Mouse (Mus musculus) brown adipose tissue, adult 24 weeks (tissue): ENCODE results near the gene Prx. TPM values are rescaled to one million over a fixed set of nuclear protein-coding genes. Genes with fewer than 3 reads are reported as not detected.

ENCODE experiments used
- H3K27ac ChIP-seq: fragments of 200-500 bp; replicated peaks from 2 replicates; pipeline ENCODE4 v1.5.1; 2012; ENCODE audit warnings: low read depth, mild to moderate bottlenecking, low read length
- H3K4me1 ChIP-seq: fragments of 200-500 bp; 2 replicates; pipeline ENCODE4 v1.6.1; 2012; ENCODE audit warnings: low read length, mixed read lengths; ENCODE audit not compliant: control insufficient read depth, insufficient read depth, insufficient read length
- H3K4me3 ChIP-seq: fragments of 200-500 bp; 2 replicates; pipeline ENCODE4 v1.5.1; 2012; ENCODE audit warnings: low read depth, mild to moderate bottlenecking, low read length, moderate library complexity; ENCODE audit not compliant: insufficient read depth
- polyA plus RNA-seq: library from polyadenylated mRNA; stranded (reverse); fragments of >200 nt; gene quantifications from 2 replicates; pipeline ENCODE4 v1.2.4, GENCODE M21; 2012; ENCODE audit not compliant: missing spikeins, insufficient read depth, insufficient read length

Prx gene
- polyA plus RNA-seq: 0.32 and 0.50 TPM in 2 replicates

DNA sequence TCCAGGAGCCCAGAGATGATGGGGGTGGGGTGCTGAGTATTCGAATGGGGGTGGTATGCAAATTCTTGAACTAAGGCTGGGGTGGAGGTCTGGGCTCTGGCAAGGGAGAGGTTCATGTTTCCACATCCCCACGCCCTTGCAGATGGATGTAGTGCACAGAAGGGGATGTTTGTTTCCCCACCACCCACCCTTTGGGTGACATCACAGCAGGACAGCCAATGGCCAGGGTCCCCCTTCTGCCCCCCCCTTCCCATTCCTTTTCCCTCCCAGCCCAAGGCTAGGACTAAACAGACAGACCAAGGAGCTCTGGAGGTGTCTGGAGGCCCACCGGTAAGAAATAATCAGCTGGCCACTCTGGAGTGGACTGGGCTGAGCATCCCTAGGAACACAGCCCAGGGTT, at the start of gene Prx:
Gene Prx (plus strand): TSS at position 289 of the 400 bp plus-strand sequence.
- Histone ChIP-seq H3K4me1 (peaks cover 3% of the 10 kb centered on the region; the same call in 1 of the 2 replicates), H3K4me3 (no peak within 1 kb of the TSS), H3K27ac (no peak within 1 kb of the TSS)

DNA sequence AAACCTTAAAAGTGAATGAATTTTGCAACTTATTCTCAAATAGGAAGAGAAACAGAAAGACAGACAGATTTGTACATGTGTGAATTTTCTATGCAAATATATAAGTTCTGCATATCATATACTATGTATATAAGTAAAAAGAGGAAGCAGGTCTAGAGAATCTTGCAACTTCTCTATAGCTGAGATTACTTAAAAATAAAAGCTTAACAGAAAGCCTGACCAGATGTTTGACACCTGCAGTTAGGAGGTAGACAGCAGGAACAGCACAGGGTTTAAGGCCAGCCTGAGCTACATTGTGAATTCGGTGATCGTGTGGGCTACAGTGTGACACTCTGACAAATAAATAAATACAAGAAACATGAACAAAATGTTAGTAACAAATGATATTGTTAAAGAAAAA, 47.8 kb upstream of the Prx start:
- Histone ChIP-seq H3K27ac (no peak overlapping the region), H3K4me3 (no peak overlapping the region), H3K4me1 (peaks cover 3% of the 10 kb centered on the region; the same call in 1 of the 2 replicates)

DNA sequence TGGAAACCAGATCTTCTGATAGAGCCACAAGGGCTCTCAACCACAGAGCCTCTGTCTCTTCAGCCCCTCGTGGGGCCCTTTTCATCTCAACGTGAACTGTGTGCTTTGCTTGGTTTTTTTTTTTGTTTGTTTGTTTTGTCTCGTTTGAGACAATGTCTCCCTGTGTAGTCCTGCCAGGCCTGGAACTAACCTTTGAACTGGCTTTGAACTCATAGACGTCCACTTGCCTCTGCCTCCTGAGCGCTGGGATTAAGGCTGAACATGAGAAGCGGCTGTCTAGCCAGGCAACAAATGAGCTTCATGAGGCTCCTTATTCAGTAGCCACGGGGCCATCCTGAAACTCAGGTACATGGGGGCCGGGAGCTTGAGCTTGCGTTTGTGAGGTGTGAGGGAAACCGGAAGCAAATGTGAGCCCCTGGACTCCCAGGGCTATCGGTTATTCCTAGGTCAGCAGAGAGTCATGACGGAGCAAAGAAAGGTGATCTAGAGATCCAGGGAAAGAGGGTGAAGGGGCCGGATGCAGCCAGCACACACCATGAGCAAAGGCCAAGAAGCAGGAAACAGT, 46.8 kb upstream of the Prx start:
- H3K27ac ChIP-seq: no peak overlapping the region
- peaks cover 3% of the 10 kb centered on the region; the same call in 1 of the 2 replicates for H3K4me1 ChIP-seq
- no peak overlapping the region for H3K4me3 ChIP-seq

DNA sequence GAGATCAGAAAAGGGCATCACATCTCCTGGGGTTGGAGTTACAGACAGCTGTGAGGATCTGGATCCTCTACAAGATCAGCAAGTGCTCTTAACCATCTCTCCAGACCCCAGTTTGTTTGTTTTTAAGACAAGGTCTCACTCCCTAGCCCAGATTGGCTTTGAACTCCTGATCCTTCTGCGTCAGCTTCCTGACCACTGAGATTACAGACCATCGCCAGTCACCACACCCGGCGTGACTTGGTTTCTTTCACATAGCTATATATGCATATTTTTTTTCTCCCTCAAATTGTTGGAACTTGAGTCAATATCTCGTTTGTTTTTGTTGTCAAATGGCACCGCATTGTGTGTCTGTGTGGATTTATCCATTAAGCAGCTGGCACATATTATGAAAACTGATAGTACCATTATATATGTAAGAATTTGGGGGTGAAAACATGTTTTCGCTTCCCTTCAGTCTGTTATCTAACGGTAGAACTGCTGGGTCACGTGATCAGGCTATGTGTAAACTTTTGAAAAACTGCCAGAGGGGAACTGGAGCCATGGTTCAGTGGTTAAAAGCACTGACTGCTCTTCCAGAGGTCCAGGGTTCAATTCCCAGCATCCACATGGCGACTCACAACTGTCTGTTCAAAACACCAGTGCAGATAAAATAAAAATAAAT, 44.5 kb upstream of the Prx start:
- H3K4me3 ChIP-seq: no peak overlapping the region
- no peak overlapping the region for H3K27ac ChIP-seq
- no peaks in the 10 kb centered on the region for H3K4me1 ChIP-seq

DNA sequence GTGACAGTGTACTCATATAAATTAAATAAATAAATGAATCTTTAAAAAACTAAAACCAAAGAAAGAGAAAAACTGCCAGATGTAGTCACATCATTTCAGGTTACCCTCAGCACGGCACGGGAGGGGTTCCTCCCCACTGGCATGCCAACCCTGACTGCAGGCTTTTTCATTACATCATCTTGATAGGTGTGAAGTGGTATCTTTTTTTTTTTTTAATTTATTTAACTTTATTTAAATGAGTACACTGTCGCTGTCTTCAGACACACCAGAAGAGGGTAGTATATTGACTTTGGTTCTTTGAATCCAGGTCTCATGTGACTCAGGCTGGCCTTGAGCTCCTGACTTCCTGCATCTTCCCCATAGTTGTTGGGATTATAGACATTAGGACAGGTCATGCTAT, 43.9 kb upstream of the Prx start:
- Histone ChIP-seq H3K4me1 (no peaks in the 10 kb centered on the region), H3K27ac (no peak overlapping the region), H3K4me3 (no peak overlapping the region)

DNA sequence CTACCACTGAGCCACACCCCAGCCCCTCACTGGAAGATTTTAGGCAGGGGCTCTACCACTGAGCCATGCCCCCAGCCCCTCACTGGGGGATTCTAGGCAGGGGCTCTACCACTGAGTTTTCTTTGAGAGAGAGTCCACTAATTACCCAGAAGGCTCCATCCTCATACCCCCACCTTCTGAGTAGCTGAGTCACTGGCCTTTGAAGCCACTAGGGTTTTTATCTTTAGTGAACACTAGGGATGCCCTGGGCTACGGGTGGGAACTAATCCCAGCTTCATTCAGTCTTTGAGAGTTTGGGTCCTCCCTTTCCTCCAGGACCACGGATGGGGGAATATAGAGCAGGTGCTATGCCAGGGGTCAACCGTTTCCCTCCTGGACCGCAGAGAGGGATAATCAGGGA, 40.5 kb upstream of the Prx start:
- H3K27ac ChIP-seq: no peak overlapping the region
- H3K4me1 ChIP-seq: no peaks in the 10 kb centered on the region
- H3K4me3 ChIP-seq: no peak overlapping the region

DNA sequence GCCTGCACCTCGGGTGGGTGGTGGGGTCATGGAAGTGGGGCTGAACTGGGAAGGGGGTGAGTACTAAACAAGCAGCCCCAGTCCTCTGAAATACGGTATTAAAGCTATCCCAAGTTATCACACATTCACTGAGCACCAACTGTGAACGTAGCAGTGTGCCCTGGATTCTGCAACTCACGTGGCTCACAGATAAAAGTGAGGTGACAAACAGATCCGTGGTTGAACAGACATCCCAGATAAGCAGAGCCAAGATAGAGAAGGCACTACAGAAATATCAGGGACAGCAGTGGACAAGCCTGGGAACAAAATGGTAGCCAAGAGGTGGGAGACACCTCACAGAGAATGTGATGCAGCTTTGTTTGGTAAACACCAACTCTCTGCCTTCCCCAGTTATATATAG, 39.5 kb upstream of the Prx start:
- Histone ChIP-seq H3K4me3 (no peak overlapping the region), H3K4me1 (no peaks in the 10 kb centered on the region), H3K27ac (no peak overlapping the region)

DNA sequence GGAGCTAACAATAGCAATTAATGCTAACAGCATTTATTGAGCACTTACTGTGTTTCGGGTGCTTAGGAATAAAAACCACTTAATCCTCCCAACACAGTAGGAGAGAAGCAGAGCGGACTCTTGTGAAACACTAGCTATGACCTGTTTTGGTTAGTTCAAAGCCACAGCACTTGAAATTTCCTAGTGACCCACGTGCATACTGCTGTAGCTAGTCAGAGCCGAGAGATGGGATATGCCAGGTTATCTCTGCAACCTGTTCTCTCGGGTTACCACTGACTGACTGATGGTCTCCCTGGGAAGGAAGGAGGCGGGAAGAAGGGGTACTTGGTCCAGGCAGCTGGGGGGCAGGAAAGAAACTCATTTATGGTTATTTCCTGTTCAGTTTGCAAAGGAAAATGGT, 38.6 kb upstream of the Prx start:
- Histone ChIP-seq H3K27ac (no peak overlapping the region), H3K4me1 (no peaks in the 10 kb centered on the region), H3K4me3 (no peak overlapping the region)

DNA sequence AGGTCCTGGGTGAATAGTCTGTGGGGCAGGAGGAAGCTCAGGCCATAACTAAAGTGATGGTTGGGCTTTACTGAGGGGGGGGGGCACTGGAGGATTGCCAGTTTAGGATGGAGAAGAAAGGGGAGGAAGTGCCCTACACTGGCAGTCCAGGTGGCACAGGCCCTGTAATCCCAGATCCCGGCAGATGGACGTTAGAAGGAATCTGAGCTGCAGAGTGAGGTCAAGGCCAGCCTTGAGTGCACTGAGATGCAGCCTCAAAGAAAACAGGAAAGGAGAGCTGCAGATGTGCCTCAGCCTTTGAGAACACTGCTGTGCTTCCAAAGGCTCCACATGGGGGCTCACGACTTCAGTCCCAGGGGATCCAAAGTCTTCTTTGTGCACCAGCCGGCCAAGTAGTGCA, 31.5 kb upstream of the Prx start:
- no peaks in the 10 kb centered on the region for H3K4me1 ChIP-seq
- H3K27ac ChIP-seq: no peak overlapping the region
- no peak overlapping the region for H3K4me3 ChIP-seq

DNA sequence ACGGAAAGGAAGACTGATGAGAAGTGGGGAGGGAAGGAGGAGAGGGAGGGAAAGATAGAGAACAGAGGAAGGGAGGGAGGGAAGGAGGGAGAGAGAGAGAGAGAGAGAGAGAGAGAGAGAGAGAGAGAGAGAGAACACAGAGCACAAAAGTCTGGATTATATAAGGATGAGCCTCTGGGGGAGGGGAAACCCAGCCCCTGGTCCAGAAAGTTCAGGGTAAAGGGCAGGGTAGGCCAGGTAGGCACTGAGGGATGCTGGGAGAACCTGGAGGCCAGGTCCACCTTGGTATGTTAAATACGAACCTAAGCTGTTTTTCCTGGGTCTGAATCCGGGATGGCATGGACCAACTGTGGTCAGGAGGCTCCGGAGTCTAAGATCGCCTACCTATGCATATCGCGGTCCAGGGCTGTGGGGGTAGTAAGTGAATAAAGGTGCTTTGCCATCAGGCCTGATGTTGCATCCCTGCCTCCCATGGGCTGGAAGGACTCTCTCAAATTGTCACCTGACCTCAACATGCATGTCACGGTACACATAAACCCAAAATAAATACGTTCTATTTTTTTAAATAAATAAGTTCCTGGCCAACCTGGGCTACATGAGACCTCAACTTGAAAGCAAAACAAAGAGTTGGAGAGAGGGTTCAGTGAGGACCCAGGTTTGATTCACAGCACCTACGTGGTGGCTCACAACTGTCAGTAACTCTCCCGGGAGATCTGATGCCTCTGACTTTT, 27.6 kb upstream of the Prx start:
- Histone ChIP-seq H3K27ac (no peak overlapping the region), H3K4me3 (no peak overlapping the region), H3K4me1 (no peaks in the 10 kb centered on the region; the same call in 1 of the 2 replicates)

DNA sequence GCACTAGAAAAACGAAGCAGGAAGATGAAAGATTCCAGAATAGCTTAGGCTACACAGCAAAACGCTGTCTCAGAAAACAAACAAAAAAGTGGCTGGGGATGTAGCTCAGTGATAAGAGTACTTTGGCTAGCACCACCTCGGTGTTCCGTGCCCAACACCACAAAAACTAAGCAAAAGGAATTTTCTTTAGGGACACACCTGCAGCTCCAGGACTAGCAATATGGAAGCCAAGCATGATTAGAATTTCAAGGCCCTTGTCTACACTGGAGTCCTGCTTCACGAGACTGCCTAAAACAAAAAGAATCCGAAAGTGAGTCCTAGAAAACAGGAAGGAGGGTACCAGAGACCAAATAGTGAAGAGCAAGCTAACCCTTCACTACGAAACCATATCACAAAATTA, 26.5 kb upstream of the Prx start:
- no peaks in the 10 kb centered on the region; the same call in 1 of the 2 replicates for H3K4me1 ChIP-seq

DNA sequence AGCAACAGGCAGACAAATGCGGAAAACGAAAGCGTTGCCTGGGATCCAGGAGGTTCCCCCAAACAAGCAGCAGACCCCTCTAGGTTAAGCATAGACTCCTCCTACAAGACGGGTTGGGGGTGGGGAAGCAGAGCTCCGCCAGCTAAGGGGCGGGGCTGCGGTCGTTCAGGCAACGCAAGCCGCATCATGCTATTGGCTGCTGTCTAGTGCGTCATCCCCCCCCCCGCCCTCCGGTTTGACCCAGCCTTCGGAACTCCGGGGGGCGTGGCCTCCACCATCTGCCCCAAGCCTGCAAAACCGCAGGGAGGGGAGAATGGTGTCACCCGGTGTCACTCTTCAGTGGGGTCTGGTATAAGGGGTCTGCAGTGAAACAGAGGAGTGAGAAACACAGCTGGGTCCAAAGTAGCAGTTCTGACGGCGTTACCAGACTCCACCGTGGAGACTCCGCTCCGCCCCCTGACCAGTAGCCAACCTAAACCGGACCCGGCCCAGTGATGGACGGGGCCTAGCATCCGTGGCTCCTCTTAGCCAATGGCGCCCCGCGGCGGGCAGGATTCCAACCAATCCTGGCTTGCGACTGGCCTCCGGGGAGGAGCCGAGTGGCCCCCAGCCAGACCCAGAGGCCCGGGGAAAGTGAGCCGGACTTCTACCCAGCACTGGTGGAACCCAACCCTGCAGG, 25.8 kb upstream of the Prx start, which contains the start of gene Sertad3:
Gene Sertad3 (plus strand): TSS at position 613 of the 679 bp plus-strand sequence.
- Histone ChIP-seq H3K4me1 (no peaks in the 10 kb centered on the region; the same call in 1 of the 2 replicates), H3K27ac (peak within 1 kb of the TSS; percentile 79), H3K4me3 (peak within 1 kb of the TSS; percentile 90)

More for the DNA sequence above, 26.5 kb upstream of the Prx start:
- Histone ChIP-seq H3K4me3 (peak overlapping the region; percentile 57), H3K27ac (peak overlapping the region; percentile 60)

DNA sequence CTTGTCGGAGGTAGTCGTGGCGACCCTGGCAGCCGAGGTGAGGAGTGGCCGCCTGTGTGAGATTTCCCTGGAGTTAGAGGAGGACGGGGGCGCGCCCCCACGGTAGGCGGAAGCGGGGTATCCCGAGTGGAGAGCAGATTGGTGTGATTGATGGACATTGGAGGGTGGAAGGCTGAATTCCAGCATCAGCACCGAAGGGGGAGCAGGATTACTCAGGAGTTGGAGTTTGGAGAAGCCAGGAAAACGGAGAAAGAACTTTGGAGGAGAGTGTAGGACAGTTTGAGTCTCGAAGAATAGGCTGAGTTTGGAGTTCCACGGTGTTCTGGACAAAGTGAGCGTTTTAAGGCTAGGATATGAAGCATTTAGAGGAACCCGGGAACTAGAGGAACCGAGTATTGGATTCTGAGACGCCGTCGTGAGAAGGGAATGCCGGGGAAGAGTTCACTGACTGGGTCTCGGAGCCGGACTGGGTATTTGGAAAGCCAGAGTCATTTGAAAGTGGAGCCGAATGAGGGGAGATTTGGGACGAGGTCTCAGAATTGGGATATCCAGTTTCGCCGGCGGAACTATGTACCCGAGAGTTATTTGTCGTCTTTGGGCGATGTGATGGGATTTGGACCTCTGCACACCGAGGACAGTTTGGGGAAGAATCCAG, 25.2 kb upstream of the Prx start:
- H3K4me1 ChIP-seq: no peaks in the 10 kb centered on the region; the same call in 1 of the 2 replicates
- H3K27ac ChIP-seq: peak overlapping the region; percentile 76
- H3K4me3 ChIP-seq: peak overlapping the region; percentile 84

DNA sequence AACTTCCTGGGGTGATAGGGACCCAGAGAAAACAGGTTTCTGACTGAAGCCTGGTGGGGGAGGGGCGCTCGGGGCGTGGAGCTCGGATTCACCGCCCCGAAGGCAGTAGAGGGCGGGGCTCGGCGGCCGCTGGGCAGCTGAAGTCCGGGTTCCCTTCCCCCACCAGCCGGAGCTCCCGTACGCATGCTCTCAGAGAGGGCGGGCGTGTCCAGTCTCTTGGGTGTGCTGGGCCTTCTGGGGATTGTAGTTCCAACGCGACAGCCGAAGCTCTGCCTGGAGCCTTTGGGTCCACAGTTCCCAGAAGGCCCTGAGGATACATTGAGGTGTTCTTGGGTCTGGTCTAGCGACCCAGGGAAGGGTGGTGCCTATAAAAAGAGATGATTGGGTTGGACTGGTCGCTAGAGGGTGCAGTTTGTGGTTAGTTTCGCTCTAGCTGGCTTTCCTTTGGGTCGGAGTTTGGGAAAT, 24.6 kb upstream of the Prx start:
- H3K27ac ChIP-seq: peak overlapping the region; percentile 76
- H3K4me1 ChIP-seq: no peaks in the 10 kb centered on the region; the same call in 1 of the 2 replicates
- H3K4me3 ChIP-seq: peak overlapping the region; percentile 84
